Mouse (Mus musculus) large intestine, adult 2 months (tissue): ENCODE data around the gene Nr3c2. TPM values are rescaled to one million over a fixed set of nuclear protein-coding genes. Genes with fewer than 3 reads are reported as not detected.

Experiments used
- DNase-seq: peaks from one replicate; pipeline ENCODE4 v3.0.0-alpha.2; 2012; ENCODE audit warnings: low read depth, low spot score
- WGBS: fragments of 180-500 bp; shearing (Covaris S2); methylation state at CpG from one replicate; pipeline ENCODE4 v1.1.7; 2018; 5-methylcytosine and 5-hydroxymethylcytosine counted together
- polyA plus RNA-seq: library from polyadenylated mRNA; depleted of rRNA; stranded (reverse); fragments of >200 nt; gene quantifications from 2 replicates; pipeline ENCODE4 v1.2.3, GENCODE M21; 2012

Nr3c2 gene
- polyA plus RNA-seq, 1 experiment: 5.4 TPM

DNA sequence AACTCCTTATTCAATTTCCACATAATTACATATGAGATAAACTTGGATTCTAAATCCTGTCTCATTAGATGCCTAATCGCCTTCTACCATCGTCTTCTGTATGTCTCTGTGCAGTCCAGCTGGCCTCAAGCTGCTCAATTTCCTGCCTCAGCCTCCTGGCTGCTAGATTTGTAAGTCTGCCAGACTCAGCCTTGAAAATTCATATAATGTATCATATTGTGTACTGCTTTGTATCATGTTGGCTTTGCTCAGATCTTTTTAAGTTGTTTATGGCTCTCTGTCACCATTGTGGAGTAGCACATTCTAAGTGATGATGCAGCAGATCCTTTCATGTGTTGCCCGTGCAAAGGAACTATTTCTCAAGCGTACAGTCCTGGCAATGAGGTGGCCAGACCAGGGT lies 71.9 kb downstream of the Nr3c2 start:
- WGBS: 82% methylated on average over 4 of the region's 4 CpGs
- no peak for DNase-seq

DNA sequence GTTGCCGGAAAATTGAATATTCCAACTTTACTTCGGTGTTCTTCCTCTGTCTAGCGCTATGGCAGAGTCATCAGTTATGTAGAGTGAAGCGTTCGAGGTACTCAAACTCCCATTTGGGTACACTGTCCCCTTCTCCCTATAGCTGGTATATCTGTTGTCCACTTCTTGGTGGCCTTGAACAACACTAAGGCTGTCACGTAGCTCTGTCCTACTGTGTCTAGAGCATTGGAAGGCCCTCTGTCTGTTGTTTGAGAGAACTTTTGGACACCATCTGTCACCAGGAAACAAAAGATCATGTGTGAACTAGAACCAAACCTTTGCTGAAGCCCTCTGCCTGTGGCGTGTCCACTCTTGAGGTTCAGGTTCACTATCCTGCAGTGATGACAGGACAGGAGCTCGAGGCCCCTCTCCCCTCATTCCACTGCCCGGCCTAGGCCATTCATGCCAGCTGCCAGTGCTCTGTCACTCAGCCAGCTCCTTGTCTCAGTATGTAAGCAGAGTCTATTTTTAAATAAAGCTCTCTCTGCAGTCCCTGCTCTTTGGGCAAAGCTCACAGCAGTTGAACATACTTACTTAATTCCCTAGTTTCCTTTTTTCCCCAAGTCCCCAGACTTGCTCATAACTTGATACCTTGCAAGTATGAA lies 72.6 kb downstream of the Nr3c2 start:
- 75% methylated on average over 9 of the region's 9 CpGs for WGBS
- no peak for DNase-seq

DNA sequence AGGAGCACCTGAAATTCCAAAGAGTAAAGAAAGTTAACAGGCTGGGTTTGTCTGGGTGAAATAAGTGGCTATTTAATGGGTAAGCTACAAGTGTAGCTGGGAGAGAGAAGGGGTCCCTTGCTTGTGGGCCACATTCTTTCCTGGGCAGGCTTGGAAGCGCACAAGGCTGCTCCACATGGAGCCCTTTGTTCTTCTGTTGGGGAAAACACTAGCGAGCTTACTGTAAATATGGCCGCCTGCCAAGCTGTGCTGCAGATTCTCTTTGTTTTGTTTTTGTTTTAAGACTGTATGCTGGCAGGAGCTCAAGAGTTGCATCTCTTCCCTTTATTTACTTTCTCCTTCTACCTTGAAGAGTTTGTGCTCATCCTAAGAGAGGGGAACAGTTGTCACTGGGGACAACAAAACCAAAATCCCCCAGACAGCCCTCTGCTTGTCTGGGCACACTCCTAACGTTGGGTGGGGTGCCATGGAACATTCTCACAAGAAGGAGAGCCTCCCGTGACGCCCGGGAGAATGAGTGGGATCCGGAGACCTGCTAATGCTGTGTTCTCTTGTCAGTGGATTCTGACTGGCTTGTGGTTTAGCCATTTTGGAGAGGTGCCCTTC lies 73.8 kb downstream of the Nr3c2 start:
- 14% methylated on average over 8 of the region's 8 CpGs for WGBS
- no peak for DNase-seq

DNA sequence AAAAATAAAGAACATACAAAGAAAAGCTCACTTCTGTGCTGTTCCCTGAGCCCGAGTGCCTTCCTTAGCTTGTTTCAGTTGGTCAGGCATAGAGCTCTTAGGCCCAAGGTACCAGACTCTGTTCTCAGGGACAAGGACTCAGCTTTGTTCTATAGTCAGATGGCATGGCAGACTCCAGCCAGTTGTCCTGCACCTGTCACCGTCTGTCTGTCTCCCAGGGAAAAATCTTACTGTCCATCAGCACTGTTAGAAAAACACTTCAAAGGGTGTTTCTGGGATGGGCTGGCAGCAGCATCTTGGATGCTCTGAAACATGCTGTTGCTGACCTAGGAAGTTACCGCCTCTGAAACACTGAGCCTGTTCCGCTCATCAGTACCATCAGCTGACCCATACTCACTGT lies 78.7 kb downstream of the Nr3c2 start:
- no peak for DNase-seq
- 93% methylated on average over 4 of the region's 4 CpGs for WGBS

DNA sequence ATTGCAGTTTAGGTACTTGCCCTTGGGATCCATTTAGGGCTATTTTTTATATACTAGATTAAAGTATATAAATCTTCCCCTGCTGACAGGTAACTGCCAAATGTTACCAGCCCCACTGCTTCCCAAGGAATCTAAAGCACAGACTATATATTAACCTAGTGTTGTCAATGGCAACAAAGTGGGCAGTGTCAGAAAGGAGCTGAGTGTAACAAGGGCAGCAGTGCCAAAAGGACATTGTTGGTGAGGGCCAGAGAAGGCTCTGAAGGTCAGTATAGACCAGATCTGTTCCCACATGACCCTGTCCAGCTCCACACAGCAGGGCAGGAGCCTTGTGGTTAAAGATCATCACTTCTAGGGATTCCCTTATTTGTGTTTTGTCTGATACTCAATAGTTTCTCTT lies 84.8 kb downstream of the Nr3c2 start:
- no peak for DNase-seq

DNA sequence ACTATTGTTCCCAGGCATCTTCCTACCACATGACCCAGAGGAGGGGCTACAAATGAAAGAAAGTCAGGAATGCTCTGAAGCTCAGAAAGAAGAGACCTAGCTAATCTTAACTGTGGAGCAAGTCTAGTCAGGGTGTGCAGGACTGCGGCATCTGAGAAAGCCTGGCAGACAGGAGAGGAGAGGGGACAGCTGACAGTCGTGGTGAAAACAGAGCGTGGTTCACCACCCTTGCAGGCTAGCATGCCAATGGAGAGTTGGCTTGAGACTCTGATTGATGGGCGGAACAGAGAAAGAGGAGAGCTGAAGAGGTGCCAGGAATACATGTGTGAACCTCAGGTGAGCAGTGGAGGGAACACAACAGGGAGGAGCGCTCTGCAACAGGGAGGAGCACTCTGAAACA lies 85.6 kb downstream of the Nr3c2 start:
- no peak for DNase-seq
- WGBS: 79% methylated on average over 5 of the region's 5 CpGs

DNA sequence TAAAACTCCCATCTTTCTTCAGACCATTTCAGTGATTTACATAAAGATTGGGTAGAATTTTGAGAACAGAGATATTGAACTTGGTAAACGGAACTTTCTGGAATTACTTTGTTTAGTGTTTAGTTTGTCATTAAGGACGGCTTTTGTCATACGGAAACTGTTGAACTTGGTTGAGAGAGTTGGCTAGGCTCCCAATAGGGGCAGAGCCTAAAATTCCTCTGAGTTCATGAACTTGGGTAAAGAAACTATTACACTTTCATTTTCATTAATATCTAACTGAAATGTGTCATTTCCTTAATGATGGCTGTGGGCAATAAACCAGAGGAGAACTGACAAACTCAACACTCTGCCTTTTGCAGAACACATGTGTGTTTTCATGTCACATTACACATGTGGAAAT lies 88.6 kb downstream of the Nr3c2 start:
- DNase-seq: no peak
- 10% methylated on average over 3 of the region's 3 CpGs for WGBS

DNA sequence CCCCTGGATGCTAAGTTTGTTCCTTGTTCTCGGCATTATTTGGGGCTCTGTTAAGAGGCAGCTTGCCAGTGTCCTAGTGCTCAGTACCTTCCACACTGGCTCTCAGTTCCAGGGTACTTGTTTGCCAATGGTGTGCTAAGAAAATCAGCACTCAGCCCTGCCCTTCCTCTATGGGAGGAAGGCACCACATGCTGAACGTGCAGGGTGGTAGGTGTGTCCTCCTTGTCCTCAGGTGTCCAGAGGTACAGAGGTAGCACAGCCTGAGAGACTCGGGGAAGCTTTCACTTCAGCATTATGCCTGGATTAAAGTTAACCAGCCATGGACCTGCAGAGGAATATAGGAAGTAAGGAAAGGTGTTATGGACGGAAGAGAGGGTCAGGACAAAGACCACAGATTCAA lies 99.0 kb downstream of the Nr3c2 start:
- WGBS: 46% methylated on average over 4 of the region's 4 CpGs
- peak; percentile 61 for DNase-seq

DNA sequence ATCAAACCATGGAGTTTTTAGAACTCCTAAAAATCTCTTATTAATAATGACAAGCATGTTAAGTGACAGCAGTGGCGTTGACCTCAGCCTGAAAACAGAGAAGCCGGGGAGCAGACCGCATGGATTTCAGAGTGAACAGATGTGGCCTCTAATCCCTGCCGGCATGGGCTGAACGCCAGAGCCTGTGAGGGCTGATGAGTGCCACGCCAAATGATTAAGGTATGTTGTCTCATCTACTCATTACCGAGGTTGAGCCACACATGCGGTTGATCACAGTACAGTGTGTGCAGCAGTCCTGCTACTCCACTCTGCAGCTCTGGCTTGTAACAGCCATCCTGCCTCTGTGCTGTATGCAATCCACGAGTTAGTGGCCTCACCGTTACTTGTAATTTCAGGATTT lies 110.2 kb downstream of the Nr3c2 start:
- WGBS: 64% methylated on average over 10 of the region's 10 CpGs

DNA sequence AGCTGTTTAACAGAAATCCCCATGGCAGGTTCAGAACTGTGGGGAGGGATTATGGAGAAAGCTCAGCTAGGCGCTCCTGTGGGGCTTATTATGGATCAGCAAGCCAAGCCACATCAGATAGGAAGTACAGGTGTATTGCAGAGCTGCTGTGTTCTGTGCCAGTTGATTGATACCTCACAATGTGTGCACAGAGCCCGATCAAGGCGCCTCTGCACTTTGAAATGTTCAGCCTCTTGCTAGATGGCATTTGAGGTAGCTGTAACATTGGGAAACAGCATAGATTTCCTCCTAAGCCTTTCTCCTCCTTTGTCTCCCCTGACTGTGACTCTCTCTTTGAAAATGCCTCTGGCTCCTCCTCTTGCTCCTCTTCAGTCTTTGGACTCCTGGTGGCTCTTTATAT lies 112.7 kb downstream of the Nr3c2 start:
- WGBS: 88% methylated on average over 3 of the region's 3 CpGs
- DNase-seq: no peak

More for the DNA sequence above, 110.2 kb downstream of the Nr3c2 start:
- DNase-seq: no peak

DNA sequence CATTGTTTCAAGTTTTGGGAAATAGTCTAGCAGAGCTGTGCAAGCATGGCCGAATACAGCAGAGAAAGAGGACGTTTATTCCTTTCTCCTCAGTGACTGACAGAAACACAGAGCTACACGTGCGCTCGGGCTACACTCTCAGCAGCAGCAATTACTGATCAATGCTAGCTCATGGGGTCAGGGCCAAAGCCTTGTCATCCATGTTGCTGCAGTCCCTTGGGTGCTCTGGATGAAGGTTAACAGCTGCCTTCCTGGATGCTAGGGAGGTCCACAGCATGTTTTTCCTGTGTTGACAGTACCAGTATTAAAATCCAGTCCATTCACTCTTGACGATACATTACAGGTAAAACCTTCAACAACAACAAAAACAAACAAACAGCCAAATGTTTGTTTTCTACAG lies 113.4 kb downstream of the Nr3c2 start:
- WGBS: 84% methylated on average over 6 of the region's 6 CpGs

DNA sequence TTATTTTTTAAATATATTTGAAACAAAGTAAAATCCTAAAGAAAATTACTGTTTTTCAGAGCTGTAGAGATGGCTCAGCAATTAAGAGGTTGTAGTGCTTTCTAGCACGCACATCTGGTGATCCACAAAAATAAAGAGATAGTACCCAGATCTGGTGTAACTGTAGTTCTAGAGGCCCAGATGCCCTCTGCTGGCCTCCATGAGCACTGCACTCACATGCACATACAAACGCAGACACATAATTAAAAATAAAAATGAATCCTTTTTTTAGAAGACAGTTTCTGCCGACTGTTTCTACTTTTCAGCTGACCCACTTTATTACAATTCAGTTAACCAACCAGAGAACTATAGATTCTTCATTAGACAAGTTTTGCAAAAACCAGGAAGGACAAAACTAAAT lies 117.5 kb downstream of the Nr3c2 start:
- WGBS: 96% methylated on average over 3 of the region's 3 CpGs
- DNase-seq: no peak

More for the DNA sequence above, 113.4 kb downstream of the Nr3c2 start:
- DNase-seq: no peak

DNA sequence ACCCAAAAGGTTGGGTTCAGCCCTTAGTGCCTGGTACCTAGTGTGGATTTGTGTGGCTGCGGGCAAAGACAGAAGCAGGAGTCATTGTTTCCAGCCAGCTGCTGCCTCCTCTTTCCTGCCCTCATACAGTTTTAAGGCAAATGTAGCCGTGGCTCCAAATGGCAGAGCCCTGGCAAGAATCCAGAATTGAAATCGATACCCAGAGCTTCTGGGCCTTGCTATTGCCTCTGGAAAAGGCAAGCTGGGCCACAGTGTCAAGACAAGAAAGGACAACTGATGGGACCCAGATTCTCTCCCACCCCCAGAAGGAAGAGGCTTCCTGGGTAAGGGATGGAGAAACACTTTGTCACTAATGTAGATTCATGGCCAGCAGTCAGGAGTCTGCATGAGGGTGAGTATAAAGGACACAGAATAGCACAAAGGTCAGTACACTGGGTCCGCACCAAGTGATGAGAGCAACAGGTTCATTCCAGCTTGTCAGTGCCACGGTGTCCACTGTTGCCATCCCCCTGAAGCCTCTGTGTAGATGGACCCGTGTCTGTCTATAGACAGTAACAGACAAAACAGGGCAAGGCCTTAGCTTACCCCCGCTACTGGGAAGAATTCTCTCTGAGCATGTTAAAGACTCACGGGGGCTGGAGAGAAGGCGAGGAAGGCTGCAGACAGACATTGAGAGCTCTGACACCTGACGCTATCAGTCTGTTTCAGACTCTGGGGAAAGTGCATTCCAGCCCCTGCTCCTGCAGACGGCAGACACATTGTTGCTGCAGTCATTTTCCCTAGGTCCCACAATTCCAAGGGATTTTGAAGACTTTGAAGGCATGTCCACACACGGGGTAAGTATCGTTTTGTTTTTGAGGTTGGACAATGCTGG lies 124.8 kb downstream of the Nr3c2 start:
- no peak for DNase-seq
- 81% methylated on average over 13 of the region's 13 CpGs for WGBS

DNA sequence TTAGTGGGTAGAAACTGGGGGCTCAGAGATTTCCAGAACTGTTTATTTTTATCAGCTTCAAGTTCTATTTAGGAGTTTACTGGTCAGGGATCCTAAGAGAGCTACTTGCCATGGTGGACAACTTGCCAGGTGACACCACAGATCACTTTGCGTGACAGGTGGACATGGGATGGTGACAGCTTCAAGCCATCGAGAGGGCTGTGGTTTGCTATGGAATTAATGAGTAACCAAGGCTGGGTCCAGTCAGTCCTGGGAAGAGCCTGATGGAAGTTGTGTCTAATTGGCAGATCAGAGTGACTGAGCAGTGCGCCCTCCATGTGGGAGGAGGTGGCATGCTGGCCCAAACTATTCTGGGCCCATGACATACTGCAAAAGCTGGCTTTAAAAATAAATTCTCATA lies 132.0 kb downstream of the Nr3c2 start:
- no peak for DNase-seq
- WGBS: 44% methylated on average over 3 of the region's 3 CpGs

DNA sequence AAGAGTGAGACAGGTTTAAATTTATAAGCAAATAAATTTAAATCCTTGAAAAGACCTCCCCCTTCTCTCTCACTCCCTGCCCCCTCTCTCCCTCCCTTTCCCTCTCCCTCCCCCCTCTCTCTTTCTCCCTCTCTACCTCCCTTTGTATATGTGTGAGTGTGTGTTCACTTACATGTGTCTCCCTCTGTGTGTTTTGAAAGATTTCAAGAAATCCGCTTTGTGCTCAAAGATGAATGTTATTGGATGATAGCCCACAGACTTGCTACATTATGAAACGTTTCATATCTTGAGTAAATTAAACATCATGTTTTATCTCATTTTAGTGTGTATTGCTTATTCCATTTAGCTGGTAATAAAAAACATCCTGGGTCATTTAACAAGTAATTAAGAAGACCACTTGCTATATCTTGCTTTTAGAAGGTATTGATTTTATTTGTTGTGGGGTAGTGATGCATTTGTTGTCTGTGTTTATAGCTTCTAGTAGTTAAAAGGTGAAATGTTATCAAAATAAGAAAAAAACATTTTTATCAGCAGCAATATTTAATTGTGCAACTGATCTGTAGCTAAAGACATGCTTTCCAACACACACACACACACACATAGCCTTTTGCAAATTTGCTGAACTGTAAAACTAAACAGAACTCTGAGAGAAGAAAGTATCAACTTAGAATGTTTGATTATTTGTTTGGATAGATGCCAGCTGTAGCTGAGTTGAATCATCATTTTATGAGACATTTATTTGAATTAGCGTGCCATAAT lies 134.6 kb downstream of the Nr3c2 start:
- DNase-seq: no peak
- WGBS: 40% methylated on average over 3 of the region's 3 CpGs

DNA sequence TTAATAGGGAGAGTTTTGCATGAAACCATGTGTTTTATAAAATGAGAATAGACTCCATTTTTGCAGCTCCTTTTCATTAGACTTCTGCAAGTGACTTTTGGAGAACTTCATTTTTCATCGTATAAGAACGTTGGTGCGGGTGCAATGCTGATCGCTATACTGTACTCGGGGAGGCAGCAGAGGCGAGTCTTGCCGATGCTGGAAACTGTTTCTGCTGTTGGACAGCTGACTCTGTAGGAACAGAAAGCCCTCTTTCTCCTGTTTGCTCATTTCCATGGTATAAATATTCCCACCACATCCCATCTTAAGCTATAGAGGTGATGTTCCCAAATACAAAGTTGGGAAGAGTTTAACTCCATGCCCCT lies 135.2 kb downstream of the Nr3c2 start:
- DNase-seq: no peak
- 69% methylated on average over 7 of the region's 7 CpGs for WGBS

DNA sequence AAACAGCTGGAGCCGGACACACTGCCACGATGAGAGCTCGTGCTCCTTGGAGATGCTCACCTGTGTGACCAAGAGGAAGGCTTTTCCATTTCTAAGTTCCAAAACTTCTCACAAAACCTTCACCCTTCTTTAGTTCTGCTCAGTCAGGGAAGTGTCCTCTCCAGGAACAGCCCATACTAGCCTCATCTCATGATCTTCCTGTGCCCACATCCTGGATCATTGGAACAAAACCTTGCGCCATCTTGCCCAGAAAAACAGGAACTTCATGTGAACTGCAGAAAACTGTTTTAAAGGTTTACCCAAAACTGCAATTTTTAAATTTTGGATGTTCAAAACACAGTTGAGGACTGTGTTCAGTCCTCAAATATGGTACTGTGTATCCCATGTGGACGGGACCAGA lies 142.0 kb downstream of the Nr3c2 start:
- DNase-seq: no peak
- 94% methylated on average over 5 of the region's 5 CpGs for WGBS

DNA sequence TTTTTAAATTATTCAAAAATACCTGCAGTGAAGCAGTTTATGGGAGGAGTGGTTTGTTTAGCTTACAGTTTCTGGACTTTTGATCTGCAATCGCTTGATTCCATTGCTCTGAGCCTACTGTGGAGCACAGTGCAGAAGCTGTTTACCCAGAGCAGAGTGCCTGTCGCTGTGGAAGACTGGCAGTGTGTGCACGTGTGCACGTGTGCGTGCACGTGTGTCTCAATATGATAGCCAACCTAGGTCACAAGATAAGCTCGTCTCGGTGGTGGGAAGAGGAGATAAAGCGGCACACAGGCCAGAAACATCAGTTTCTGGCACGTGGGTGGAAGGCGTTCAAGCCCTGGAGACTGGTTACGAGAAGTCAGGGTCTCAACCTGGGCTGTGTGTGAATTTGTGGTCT lies 145.6 kb downstream of the Nr3c2 start:
- peak; percentile 80 for DNase-seq
- WGBS: 39% methylated on average over 12 of the region's 12 CpGs

DNA sequence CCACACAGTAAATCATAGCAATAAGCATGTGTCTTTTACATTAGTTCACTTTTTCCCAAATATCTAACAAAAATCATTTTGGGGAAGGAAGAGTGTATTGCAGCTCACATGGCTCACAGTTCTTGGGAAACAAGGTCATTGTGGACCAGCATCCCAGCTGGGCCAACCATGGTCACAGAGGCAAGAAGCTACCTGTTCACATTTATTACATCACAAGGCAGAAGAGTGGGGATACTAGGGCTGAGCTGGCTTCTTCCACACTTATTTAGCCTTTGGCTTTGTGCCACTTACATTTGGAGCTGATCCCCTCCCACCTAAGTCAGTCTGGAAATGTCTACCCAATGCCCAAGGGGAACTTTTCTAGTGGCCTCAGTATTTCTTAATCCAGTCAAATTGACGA lies 146.5 kb downstream of the Nr3c2 start:
- no peak for DNase-seq
- WGBS: 88% methylated on average over 1 of the region's 1 CpGs

DNA sequence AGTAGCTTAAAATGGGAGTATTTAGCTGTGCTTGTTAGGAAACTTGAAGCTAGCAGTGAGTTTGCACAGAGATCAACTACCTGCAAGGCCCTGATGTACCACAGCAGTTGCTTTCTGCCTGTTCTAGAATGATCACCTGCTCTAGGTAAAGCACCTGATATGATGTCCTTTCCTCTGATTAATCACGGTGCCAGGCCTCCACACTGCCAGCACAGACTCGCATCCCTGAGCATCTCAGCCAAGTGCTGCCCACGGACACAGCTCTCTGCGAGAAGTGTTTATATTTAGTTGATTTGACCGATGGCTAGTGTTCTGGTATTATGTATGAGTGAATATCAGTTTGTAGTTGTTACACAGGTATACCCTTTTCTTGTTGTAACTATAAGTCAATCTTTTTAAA lies 147.0 kb downstream of the Nr3c2 start:
- DNase-seq: no peak
- WGBS: 67% methylated on average over 5 of the region's 5 CpGs
